Mouse (Mus musculus): ENCODE data around the gene Mturn.

The Mturn gene

DNA sequence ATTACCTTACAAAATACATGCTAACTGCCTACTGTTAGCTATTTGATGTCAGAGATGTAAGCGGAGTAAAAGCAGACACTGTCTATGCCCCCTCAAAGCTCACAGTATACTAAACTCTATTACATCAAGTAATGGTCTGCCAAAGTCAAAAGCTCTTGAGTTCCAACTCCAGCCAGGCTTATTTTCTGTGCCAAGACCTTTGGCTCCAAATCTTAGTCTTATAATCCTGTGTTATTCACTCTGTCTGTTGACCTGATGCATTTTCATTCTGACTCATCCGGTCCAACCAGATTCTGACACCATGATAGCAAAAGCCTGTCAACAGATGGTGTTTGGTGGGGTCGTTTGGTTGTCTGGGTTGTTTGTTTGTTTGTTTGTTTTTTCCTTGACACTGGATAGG, 50.3 kb downstream of the Mturn start:
- DNase-seq = no peak

DNA sequence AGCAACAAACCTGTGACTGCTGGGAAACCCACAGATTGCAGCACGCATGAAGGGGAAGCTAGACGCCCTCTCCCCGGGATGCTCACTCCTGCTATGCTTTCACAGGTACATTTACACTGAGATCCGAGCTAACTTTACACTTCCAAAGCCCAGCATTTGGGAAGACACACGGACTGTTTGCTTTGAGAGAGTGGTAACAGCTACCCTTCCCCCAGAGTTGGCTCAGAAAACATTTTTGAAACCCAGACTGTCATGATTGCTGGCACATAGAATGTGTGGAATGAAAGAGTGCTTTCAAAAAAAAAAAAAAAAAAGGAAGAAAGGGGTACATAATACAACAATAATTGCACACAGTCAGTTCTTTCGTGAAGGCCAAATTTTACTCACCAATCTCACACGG, 51.3 kb downstream of the Mturn start:
- DNase-seq = no peak

DNA sequence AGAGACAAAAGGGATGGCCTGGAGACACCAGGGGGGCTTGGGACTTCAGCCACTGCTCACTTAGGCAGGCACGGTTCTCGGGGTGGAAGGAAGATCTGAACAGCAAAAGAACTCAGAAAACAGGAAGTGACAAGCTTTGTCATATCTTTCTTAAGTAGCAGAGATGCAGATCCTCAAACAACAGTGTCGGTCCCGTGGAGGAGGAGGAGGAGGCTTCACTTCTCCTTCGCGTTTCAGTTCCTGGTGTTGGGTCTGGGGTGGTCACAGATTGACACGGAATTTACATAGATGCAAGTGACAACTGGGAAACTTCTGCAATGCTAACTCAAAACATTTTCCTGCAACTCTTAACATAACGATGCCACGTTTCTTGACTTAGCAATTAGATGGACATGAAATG, 54.7 kb downstream of the Mturn start:
- no peak for DNase-seq

DNA sequence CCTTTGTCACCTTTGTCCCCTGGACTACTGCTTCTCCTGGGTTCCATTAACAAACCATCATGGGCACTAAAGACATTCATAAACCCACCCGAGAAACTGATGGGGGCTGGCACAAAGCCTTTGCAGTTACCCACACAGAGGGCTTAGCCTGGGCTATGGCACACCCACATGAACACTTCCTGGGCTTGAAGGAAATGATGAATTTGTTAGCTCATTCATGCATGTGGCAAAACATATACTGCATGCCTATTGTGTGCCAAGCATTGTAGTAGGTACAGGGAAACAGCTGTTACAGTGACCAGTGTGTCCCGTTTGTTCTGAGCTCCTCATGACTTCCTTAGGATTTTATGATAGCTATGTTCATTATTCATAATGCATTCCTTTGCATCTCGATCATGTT, 55.8 kb downstream of the Mturn start:
- DNase-seq = no peak

DNA sequence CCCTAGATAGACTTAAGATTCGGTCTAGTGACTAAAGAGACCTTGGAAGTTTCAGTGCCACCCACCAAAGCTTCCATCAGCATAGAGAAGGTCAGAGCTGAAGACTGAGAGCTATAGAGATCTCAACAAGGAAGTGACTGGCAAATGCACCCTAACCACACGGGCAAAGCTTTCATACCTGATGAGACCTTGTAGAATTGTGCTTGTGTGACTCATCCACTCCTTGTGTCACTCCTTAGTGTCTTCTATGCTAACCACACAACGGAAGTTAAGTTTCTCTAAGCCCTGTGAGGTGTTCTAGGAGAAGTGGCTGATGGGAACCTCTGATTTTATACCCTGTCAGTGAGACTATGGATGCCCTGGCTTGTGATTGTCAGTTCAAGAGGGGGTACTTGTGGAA, 56.3 kb downstream of the Mturn start:
- DNase-seq = no peak

DNA sequence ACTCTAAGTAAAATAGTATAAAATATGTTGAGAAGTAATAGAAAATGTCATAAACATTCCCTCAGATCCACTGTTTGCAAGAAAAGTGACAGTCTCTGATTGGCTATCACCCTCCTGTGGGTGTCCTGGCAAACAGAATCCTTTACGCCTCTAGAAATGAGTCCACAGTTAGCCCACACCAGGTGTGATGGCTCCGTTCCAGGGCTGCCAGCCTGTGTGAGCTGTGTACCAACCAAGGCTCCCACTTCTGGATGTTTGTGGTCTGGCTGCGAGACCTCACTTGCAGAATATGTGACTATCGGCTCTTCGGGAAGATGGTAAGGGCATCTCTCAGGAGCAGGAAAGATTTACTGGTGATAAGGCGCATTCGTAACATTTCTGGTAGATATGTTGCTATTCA, 67.6 kb downstream of the Mturn start:
- DNase-seq = no peak

DNA sequence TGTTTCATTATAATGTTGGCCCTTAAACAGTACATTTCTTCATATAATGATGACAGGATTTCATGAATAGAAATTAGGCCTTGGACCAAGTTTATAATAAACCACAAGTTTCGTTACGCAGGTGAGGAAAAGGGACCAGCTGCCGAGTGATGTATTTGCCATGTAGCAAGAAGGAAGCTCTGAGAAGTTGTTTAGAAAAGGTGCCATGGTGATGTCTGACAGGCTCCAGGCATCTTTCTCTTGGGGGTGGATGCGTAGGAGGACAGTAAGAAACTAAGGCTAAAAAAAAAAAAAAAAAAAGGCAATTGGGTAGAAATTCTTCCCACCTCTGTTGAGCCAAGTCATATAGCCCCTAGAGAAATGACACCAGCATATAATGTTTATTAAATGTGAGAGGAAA, 70.2 kb downstream of the Mturn start:
- peak; percentile 33 for DNase-seq

DNA sequence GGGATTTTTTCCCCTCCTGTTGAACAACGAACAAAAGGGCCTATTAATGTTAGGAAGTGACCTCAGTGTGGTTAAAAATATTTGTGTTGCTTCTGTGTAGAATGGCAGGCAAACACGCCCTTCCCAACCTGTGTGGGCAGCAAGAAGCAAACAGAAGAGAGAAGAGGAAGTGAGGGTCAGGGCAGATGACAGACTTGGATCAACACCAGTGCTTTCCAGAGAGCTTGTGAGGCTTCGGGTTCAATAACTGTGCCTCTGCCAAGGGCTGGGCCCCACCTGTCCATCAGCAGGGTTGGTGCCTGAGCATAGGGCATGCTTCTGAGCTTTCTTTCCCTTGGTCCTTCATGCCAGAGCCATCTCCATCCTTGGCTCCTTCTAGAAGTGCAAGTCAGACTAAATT, 70.7 kb downstream of the Mturn start:
- DNase-seq = no peak
